Mouse (Mus musculus) E14TG2a.4 (cell line): ENCODE data around the gene Sall4.

ENCODE experiments used
- CTCF ChIP-seq: conservative IDR thresholded peaks from 2 replicates; pipeline ENCODE4 v1.5.1; 2014; ENCODE audit warnings: low read length
- NANOG ChIP-seq: IDR thresholded peaks from 2 replicates; pipeline ENCODE4 v1.6.1; 2014; ENCODE audit warnings: borderline replicate concordance, low read length, mixed read lengths
- POU5F1 ChIP-seq: IDR thresholded peaks from 2 replicates; pipeline ENCODE4 v1.6.1; 2014; ENCODE audit warnings: low read length, borderline replicate concordance

DNA sequence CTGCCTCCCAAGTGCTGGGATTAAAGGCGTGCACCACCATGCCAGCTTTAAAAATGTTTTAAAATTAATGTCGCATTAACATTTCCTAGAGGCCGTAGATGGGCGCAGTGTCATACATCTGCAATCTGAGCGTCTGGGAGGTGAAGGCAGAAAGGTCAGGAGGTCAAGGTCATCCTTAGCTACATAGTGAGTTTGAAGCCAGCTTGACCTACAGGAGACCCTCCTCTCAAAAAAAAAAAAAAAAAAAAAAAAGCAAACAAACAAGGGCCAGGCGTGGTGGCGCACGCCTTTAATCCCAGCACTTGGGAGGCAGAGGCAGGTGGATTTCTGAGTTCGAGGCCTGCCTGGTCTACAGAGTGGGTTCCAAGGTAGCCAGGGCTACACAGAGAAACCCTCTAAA is 18.4 kb upstream of the Sall4 start:
- TF ChIP-seq CTCF (no peak), POU5F1 (no peak), NANOG (no peak)
